Mouse (Mus musculus) midbrain, embryonic 14.5 days (tissue): ENCODE results near the gene Slc5a1. TPM values are rescaled to one million over a fixed set of nuclear protein-coding genes. Genes with fewer than 3 reads are reported as not detected.

ENCODE experiments used
- ATAC-seq: fragments of 200-750 bp; cut with Nextera tagmentation; 2 replicates; pipeline ENCODE4 v1.8.0; 2017; ENCODE audit warnings: moderate number of reproducible peaks, moderate library complexity; ENCODE audit not compliant: low FRiP score, low TSS enrichment
- DNase-seq: peaks from one replicate; pipeline ENCODE4 v3.0.0-alpha.2; 2015
- H3K27ac ChIP-seq: fragments of 300-500 bp; sonication (generic); replicated peaks from 2 replicates; pipeline ENCODE4 v1.5.1; 2014; ENCODE audit warnings: mild to moderate bottlenecking, low read depth, low read length, moderate library complexity
- H3K27me3 ChIP-seq: fragments of 300-500 bp; sonication (generic); 2 replicates; pipeline ENCODE4 v1.6.1; 2014; ENCODE audit warnings: low read length, control low read depth, mixed read lengths; ENCODE audit not compliant: control insufficient read depth, insufficient read depth
- H3K36me3 ChIP-seq: fragments of 300-500 bp; sonication (generic); 2 replicates; pipeline ENCODE4 v1.6.1; 2014; ENCODE audit warnings: low read length, control low read depth; ENCODE audit not compliant: control insufficient read depth, insufficient read depth
- H3K4me1 ChIP-seq: fragments of 300-500 bp; sonication (generic); 2 replicates; pipeline ENCODE4 v1.6.1; 2014; ENCODE audit warnings: mild to moderate bottlenecking, antibody characterized with exemption, low read length, control low read depth; ENCODE audit not compliant: control insufficient read depth, insufficient read depth
- H3K4me2 ChIP-seq: fragments of 300-500 bp; sonication (generic); 2 replicates; pipeline ENCODE4 v1.6.1; 2014; ENCODE audit warnings: mild to moderate bottlenecking, low read length, moderate library complexity
- H3K4me3 ChIP-seq: fragments of 300-500 bp; sonication (generic); replicated peaks from 2 replicates; pipeline ENCODE4 v1.5.1; 2014; ENCODE audit warnings: low read depth, low read length
- H3K9ac ChIP-seq: fragments of 300-500 bp; sonication (generic); replicated peaks from 2 replicates; pipeline ENCODE4 v1.6.1; 2014; ENCODE audit warnings: mild to moderate bottlenecking, low read length, moderate library complexity
- H3K9me3 ChIP-seq: fragments of 300-500 bp; sonication (generic); 2 replicates; pipeline ENCODE4 v1.6.1; 2016; ENCODE audit warnings: low read length, control low read depth, mixed read lengths; ENCODE audit not compliant: control insufficient read depth
- WGBS: fragments of 180-500 bp; shearing (Covaris S2); extraction: QIAGEN DNeasy Blood & Tissue Kit; methylation state at CpG from one replicate; pipeline ENCODE4 v1.1.7; 2014; 5-methylcytosine and 5-hydroxymethylcytosine counted together
- polyA plus RNA-seq: library from polyadenylated mRNA; unstranded; fragments of >200 nt; fragmentation: Nextera tagmentation; extraction: Ambion mirVana; gene quantifications from 2 replicates; pipeline ENCODE4 v1.2.1, GENCODE M21; 2014

The Slc5a1 gene
- polyA plus RNA-seq, 1 experiment from 2014 or later = not detected

DNA sequence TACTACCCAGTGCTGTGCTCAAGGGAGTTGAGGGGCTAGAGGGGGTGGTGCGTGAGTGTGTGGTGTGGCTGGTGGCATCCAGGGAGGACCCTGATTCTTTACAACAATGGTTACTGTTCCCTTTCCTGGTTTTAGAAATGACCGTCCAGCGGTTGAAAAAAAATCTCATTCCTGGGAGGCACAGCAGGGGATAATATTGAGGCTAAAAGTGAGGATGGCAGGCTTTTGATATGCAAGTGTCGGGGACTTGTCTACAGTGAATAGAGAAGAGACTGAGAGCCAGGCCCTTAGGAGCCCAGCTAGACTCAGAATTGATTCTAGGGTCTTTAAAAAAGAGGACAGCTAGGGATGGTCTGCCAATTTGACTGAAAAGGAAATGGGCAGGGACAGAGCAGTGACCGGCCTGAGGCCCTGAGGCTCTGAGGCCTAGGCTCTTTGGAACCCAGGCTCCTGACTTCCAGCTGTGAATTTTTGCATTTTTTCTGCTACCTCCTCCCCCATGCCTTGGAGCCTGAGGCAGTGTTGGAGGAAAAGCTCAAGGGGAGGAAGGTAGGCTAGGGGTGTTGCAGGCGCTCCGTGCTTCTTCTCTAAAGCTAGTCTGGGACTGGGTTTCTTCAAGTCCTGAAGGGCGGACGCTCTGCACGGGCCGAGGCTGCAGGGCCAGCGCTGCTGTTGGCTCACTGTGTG is 1.5 kb upstream of the Slc5a1 start:
- Histone ChIP-seq H3K36me3 (no peaks in the 10 kb centered on the region), H3K9ac (no peak overlapping the region), H3K27ac (no peak overlapping the region), H3K4me2 (no peak overlapping the region), H3K4me1 (no peaks in the 10 kb centered on the region), H3K4me3 (no peak overlapping the region), H3K9me3 (no peaks in the 10 kb centered on the region), H3K27me3 (peaks cover 7% of the 10 kb centered on the region; the same call in 1 of the 2 replicates)
- DNase-seq = no peak
- ATAC-seq = no peak
- WGBS = 27% methylated on average over 12 of the region's 12 CpGs

DNA sequence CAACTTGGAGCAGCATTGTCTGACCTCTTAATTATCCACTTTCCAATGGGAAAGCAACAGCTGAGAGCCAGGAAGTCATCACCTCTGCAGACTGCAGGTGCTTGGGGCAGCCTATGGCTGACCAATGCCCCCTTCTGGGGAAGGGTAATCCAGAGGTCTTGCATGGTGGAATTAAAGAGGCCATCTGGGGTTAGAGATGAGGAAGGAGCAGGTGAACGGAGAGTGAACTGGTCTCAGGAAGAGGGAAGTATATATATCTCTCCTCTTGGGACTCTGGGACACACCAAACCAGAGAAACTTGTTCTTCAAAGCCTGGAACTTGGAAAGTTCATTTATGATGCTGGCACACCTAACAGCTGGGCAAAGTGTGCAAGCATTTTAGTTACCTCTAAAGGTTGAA is 857 bp downstream of the Slc5a1 start:
- Histone ChIP-seq H3K9ac (no peak overlapping the region), H3K27ac (no peak overlapping the region), H3K4me1 (no peaks in the 10 kb centered on the region), H3K4me3 (no peak overlapping the region), H3K9me3 (no peaks in the 10 kb centered on the region), H3K4me2 (no peak overlapping the region), H3K36me3 (no peaks in the 10 kb centered on the region), H3K27me3 (peaks cover 7% of the 10 kb centered on the region; the same call in 1 of the 2 replicates)
- DNase-seq = no peak
- 56% methylated on average over 1 of the region's 1 CpGs for WGBS
- no peak for ATAC-seq

DNA sequence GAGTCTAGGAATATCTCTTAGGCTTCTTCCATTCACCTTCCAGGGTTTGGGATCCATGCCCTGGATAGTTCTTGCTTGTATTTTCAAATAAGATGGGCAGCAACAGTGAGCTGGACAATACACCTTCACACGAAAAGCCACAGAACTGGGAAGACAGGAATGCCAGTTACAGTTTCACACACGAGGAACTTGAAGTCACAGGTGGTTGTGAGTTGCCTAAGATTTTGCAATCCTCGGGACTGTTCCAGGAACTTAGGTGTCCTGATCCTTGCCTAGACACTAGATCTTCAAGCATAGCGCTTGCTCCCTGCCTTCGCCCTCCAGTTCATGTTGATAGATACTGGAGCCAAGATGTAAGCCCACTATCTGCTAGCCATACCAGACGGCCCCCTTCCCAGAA is 1.6 kb downstream of the Slc5a1 start:
- peaks cover 7% of the 10 kb centered on the region; the same call in 1 of the 2 replicates for H3K27me3 ChIP-seq
- WGBS = 93% methylated on average over 6 of the region's 6 CpGs
- ATAC-seq (no peak), DNase-seq (no peak)
- no peaks in the 10 kb centered on the region for H3K36me3 ChIP-seq
- no peaks in the 10 kb centered on the region for H3K4me1 ChIP-seq
- no peaks in the 10 kb centered on the region for H3K9me3 ChIP-seq
- H3K9ac ChIP-seq = no peak overlapping the region
- no peak overlapping the region for H3K4me2 ChIP-seq
- H3K4me3 ChIP-seq = no peak overlapping the region
- H3K27ac ChIP-seq = no peak overlapping the region

DNA sequence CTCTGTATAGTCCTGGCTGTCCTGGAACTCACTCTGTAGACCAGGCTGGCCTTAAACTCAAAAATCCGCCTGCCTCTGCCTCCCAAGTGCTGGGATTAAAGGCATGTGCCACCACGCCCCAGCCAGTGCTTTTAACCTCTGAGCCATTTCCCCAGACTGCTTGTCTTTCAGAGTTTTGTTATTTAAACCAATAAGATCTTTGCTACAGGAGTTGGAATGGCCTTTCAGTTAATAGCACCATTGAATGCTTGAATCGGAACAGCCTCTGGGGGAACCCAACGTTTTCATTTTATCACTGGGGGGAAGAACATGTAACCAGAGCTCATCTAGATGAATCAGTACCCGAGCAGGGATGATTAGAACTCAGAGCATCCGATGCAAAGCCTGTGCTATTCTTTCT is 3.0 kb downstream of the Slc5a1 start:
- Histone ChIP-seq H3K27ac (no peak overlapping the region), H3K4me3 (no peak overlapping the region), H3K4me2 (no peak overlapping the region), H3K9me3 (no peaks in the 10 kb centered on the region), H3K36me3 (no peaks in the 10 kb centered on the region), H3K27me3 (peaks cover 7% of the 10 kb centered on the region; the same call in 1 of the 2 replicates), H3K9ac (no peak overlapping the region), H3K4me1 (no peaks in the 10 kb centered on the region)
- 85% methylated on average over 6 of the region's 6 CpGs for WGBS
- DNase-seq (no peak), ATAC-seq (no peak)

DNA sequence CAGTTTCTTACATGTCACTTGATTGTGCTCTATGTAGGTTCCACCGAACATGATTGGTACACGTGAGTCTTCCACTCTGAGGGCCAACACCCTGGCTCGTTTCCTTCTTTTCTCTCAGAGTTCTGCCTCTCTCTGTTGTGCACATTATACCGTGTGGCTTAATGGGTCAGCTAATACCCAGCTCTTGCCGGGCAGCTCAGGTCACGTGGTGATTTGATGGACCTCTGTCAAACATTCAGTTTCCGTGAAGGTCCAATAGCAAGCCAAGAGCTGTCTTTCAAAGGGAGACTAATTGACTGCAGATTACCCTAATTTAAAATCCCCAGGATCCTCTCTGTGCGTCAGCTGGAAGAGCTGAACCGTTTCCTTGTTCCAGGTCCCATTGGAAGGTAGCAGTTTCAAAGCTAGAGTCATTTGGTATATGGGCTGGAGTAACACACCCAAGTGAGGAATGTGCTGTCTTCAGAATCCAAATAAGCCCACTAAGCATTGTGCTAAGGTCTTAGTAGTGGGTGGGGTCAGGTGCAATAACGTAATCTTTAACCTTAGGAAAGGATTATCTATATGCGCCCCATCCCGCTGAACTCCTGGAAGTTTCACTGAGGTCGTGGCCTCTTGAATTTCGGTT is 3.9 kb downstream of the Slc5a1 start:
- Histone ChIP-seq H3K4me1 (no peaks in the 10 kb centered on the region), H3K36me3 (no peaks in the 10 kb centered on the region), H3K9ac (no peak overlapping the region), H3K27me3 (peaks cover 7% of the 10 kb centered on the region; the same call in 1 of the 2 replicates), H3K4me3 (no peak overlapping the region), H3K4me2 (no peak overlapping the region), H3K27ac (no peak overlapping the region), H3K9me3 (no peaks in the 10 kb centered on the region)
- DNase-seq (no peak), ATAC-seq (no peak)
- WGBS = 80% methylated on average over 14 of the region's 14 CpGs

DNA sequence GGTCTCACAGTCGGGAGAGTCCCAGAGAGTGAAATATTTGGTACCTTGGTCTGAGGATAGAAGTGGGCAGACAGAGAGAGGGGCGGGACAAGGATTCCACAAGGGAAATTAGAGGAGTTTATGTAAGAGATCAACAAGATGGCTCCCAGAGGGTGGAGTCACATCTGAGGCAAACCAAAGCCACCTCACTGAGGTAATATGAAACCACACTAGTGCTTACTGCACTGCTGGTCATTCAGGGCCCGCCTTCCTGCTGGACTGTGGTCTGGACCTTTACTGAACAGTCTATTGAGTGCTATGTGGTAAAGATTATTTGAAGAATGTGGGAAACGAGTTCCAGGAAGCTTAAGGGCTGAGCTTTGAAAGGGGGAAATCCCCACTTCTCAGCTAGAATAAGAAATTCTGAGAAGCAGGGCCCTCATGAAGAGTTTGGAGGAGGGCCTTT is 17.9 kb downstream of the Slc5a1 start:
- no peaks in the 10 kb centered on the region for H3K27me3 ChIP-seq
- H3K27ac ChIP-seq = no peak overlapping the region
- ATAC-seq (no peak), DNase-seq (no peak)
- no peaks in the 10 kb centered on the region for H3K4me1 ChIP-seq
- H3K9me3 ChIP-seq = no peaks in the 10 kb centered on the region
- H3K9ac ChIP-seq = no peak overlapping the region
- no peak overlapping the region for H3K4me3 ChIP-seq
- WGBS = 63% methylated on average over 4 of the region's 4 CpGs
- H3K36me3 ChIP-seq = no peaks in the 10 kb centered on the region
- no peak overlapping the region for H3K4me2 ChIP-seq

DNA sequence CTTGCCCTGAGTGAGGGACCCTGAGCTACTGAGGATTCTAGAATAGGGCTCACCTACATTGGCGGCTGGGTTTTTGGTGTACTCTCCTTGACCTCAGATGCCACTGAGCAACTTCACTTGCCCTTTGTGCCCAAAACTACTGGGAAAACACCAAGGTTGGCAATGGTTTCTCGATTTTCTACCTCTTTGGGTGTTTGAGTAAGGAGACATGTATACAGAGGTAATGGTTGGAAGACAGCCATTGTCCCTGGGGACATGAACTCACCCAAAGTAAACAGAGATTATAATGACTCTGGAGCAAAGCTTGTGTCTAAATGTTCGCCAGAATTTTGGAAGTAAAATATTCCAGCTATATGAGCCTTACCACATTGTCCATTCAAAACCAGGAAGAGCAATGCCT is 19.6 kb downstream of the Slc5a1 start:
- H3K9me3 ChIP-seq = no peaks in the 10 kb centered on the region
- DNase-seq (no peak), ATAC-seq (no peak)
- no peaks in the 10 kb centered on the region for H3K36me3 ChIP-seq
- 75% methylated on average over 3 of the region's 3 CpGs for WGBS
- H3K4me1 ChIP-seq = no peaks in the 10 kb centered on the region
- no peak overlapping the region for H3K4me2 ChIP-seq
- H3K4me3 ChIP-seq = no peak overlapping the region
- H3K27ac ChIP-seq = no peak overlapping the region
- no peaks in the 10 kb centered on the region for H3K27me3 ChIP-seq
- H3K9ac ChIP-seq = no peak overlapping the region

DNA sequence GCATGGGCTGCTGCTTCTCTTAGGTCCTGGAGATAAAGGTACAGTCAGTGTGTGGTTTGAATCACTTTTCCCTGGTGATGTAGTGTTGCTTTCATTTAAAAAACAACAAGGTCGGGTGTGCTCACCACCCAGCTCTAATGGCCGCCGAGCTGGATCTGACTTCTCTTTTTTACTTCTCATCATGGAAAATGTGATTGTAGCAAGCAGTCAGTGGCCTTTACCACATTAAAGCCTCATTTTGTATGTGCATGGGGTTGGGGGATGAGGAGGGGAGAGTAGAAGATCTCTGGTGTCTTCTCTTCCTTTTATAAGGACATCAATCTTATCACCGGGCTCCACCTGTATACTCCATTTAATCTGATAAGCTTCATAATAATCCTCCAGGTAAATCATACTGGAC is 21.3 kb downstream of the Slc5a1 start:
- H3K4me1 ChIP-seq = no peaks in the 10 kb centered on the region
- H3K4me3 ChIP-seq = no peak overlapping the region
- WGBS = 88% methylated on average over 4 of the region's 4 CpGs
- no peaks in the 10 kb centered on the region for H3K36me3 ChIP-seq
- ATAC-seq = no peak
- H3K4me2 ChIP-seq = no peak overlapping the region
- H3K9me3 ChIP-seq = no peaks in the 10 kb centered on the region
- H3K9ac ChIP-seq = no peak overlapping the region
- no peak overlapping the region for H3K27ac ChIP-seq
- no peaks in the 10 kb centered on the region for H3K27me3 ChIP-seq
- DNase-seq = no peak

DNA sequence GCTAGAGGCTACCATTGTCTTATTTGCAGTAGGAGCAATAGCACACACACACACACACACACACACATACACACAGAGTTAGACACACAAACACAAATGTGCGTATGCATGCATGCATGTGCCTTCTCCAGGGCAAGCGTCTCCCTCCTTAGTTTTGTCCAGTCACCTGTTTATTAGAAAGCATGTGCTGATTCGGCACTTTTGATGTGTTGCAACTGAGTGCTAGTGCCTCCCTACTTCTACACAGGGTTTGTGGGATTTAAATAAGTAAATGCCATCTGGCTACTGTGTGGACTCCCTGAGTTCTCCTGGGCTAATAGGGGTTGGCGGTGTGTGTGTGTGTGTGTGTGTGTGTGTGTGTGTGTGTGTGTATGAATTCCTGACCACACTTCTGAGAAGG is 30.1 kb downstream of the Slc5a1 start:
- Histone ChIP-seq H3K36me3 (no peaks in the 10 kb centered on the region), H3K4me3 (no peak overlapping the region), H3K4me1 (no peaks in the 10 kb centered on the region), H3K4me2 (no peak overlapping the region), H3K9me3 (no peaks in the 10 kb centered on the region), H3K27me3 (no peaks in the 10 kb centered on the region), H3K27ac (no peak overlapping the region), H3K9ac (no peak overlapping the region)
- DNase-seq = no peak
- no peak for ATAC-seq
- WGBS = 89% methylated on average over 4 of the region's 4 CpGs
